Mouse (Mus musculus) colon, adult 2 months (tissue): Measurements from ENCODE around the gene Pigk. TPM values are rescaled to one million over a fixed set of nuclear protein-coding genes. Genes with fewer than 3 reads are reported as not detected.

ENCODE experiments used
- polyA plus RNA-seq: library from polyadenylated mRNA; depleted of rRNA; stranded (reverse); fragments of >200 nt; gene quantifications from 2 replicates; pipeline ENCODE4 v1.2.3, GENCODE M21; 2012; rRNA removed

Gene Pigk
- 7.2 and 8.3 TPM in 2 replicates for polyA plus RNA-seq

GRCm38 (mm10) chr3:152713991-152714902 lies at the start of gene Pigk:
TSS of gene Pigk (plus strand) at chr3:152714100.

GRCm38 (mm10) chr3:152668239-152668638 lies 45.7 kb upstream of the Pigk start, which contains the start of gene Ak5:
TSS of gene Ak5 (minus strand) at chr3:152668360.

GRCm38 (mm10) chr3:152981988-152982387 lies 268.1 kb downstream of the Pigk start, which contains the start of gene St6galnac5:
TSS of gene St6galnac5 (minus strand) at chr3:152982246.

Other genes starting within 250 kb of the Pigk start
- 0.33 and 1.8 TPM in 2 replicates for gene Ak5, start 45.7 kb upstream of the Pigk start, polyA plus RNA-seq